Mouse (Mus musculus) testis, adult 2 months (tissue): Measurements from ENCODE around the gene Trim43b. TPM values are rescaled to one million over a fixed set of nuclear protein-coding genes. Genes with fewer than 3 reads are reported as not detected.
"Not testable (repeated sequence)": the region's sequence is repeated elsewhere in the genome, so short reads cannot be mapped to it uniquely, and the experiment has no call there.

Source experiments
- H3K27ac ChIP-seq: fragments of 200-500 bp; 2 replicates; pipeline ENCODE4 v1.5.1; 2012; ENCODE audit warnings: low read depth, low read length; ENCODE audit not compliant: control insufficient read depth, insufficient read depth
- H3K27me3 ChIP-seq: fragments of 200-500 bp; 2 replicates; pipeline ENCODE4 v1.6.1; 2012; ENCODE audit warnings: mild to moderate bottlenecking, low read length, moderate library complexity; ENCODE audit not compliant: control insufficient read depth, insufficient read depth
- H3K36me3 ChIP-seq: fragments of 200-500 bp; 2 replicates; pipeline ENCODE4 v1.6.1; 2012; ENCODE audit warnings: mild to moderate bottlenecking, low read length; ENCODE audit not compliant: control insufficient read depth, insufficient read depth
- H3K4me1 ChIP-seq: fragments of 200-500 bp; 2 replicates; pipeline ENCODE4 v1.6.1; 2012; ENCODE audit warnings: low read length; ENCODE audit not compliant: control insufficient read depth, insufficient read depth
- H3K4me3 ChIP-seq: fragments of 200-500 bp; 2 replicates; pipeline ENCODE4 v1.5.1; 2012; ENCODE audit warnings: low read depth, mild to moderate bottlenecking, low read length, moderate library complexity, mixed read lengths; ENCODE audit not compliant: control insufficient read depth
- polyA plus RNA-seq: library from polyadenylated mRNA; depleted of rRNA; stranded (reverse); fragments of >200 nt; gene quantifications from 2 replicates; pipeline ENCODE4 v1.2.3, GENCODE M21; 2012; rRNA removed

The Trim43b gene
- polyA plus RNA-seq, result not detected in 2 replicates

DNA sequence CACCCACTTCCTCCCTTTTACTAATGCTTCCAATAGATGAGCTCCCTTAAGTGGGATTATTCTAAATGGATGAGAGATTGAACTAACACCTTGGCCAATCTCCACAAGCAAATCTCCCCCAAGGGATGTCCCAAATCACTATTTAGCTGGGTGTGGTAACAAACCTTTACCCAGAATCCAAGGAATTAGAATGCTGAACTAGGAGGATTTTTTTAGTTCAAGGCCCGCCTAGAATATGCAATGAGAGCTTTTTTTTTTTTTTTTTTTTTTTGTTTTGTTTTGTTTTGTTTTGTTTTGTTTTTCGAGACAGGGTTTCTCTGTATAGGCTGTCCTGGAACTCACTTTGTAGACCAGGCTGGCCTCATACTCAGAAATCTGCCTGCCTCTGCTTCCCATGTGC lies at the start of gene Trim43b:
Gene Trim43b (minus strand): TSS at position 101 of the 400 bp plus-strand sequence.
- not testable (repeated sequence) for H3K27ac ChIP-seq, H3K4me1 ChIP-seq, H3K36me3 ChIP-seq, H3K4me3 ChIP-seq, H3K27me3 ChIP-seq

DNA sequence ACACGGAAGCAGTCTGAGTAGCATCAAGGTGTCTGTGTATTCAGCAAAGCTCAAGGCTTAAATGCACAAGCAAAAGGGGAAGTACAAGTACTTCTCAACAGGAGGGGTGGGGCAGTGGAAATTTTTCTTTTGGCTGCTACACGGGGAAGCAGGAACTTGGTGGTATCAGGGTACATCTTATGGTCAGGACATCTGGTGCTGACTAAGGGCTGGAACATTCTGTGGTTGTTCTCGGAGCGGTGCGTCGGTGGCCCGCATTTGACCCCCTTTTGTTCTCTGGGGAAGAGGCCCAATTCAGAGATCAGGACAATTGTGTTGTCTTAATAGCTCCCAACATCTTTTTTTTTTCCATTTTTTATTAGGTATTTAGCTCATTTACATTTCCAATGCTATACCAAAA lies 11.9 kb upstream of the Trim43b start:
- not testable (repeated sequence) for H3K36me3 ChIP-seq, H3K27ac ChIP-seq, H3K27me3 ChIP-seq, H3K4me3 ChIP-seq, H3K4me1 ChIP-seq

DNA sequence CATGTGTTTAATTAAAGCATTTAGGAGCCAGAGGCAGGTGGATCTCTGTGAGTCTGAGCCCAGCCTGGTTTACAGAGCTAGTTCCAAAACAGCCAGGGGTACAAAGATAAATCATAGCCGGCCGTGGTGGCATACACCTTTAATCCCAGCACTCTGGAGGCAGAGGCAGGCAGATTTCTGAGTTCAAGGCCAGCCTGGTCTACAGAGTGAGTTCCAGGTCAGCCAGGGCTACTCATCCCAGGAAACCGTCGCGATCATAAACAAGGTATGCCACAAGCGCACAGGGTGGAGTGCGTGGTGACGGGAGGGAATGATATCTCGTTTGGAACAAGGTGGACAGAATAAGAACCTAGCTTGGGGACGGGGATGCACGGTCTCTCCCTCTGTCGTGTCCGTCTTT lies 5.9 kb downstream of the Trim43b start:
- H3K4me1 ChIP-seq, H3K27me3 ChIP-seq, H3K4me3 ChIP-seq, H3K36me3 ChIP-seq, H3K27ac ChIP-seq: not testable (repeated sequence)

DNA sequence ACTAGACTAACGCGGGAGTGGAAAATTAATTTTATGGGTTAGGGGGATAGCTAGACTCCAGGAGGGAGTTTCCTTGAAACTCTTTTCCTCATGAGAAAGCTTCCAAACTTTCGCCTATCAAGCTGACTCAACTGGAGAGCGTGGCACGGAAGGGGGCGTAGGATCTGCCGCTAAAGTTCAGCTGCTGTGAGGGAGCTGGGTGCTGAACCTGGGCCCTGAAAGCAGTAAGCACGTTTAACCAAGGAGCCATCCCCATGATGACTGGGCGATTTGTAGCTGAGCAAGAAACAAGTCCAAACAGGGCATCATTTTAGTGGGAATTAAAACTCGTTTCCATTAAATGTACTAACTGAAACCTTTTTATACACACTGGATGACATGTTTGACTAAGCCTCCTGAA lies 13.0 kb downstream of the Trim43b start:
- not testable (repeated sequence) for H3K4me3 ChIP-seq, H3K27ac ChIP-seq, H3K4me1 ChIP-seq, H3K27me3 ChIP-seq, H3K36me3 ChIP-seq

DNA sequence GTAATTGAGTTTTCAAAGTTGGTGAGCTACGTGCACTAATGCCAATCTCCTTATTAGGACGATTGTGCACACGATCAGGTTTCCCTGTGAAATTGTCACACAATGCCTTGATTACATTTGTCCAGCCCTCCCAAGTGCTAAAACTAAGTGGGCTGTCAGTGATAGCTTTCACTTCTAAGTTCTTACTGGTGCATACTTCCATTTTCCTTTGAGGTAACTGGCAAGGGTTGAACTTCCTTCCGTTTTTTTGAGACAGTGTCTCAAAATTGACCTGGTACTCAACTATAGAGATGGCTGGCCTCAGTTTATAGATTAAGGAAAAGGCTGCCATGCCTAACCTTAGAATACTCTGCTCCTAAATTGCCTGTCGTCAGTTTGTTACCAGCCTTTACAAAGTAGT lies 16.1 kb downstream of the Trim43b start:
- not testable (repeated sequence) for H3K27me3 ChIP-seq, H3K27ac ChIP-seq, H3K36me3 ChIP-seq, H3K4me1 ChIP-seq, H3K4me3 ChIP-seq

DNA sequence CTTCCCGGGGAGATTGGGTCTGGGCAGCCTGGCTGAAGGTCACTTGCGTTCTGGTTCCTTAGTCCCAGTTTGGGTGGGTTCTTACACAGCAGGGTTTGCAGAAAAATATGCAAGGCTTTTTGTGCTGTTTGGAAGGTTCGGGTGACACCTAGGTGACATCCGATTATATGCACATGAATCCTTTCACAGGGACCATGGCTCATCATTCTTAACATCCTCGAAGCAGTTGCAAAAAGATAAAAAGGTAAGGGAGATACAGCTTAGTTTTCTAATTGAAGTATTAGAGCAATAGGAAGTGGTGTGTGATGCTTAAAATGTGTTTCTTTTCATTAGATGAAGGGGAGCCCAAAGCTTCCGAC lies 25.5 kb downstream of the Trim43b start:
- H3K27ac ChIP-seq, H3K27me3 ChIP-seq, H3K36me3 ChIP-seq, H3K4me1 ChIP-seq: not testable (repeated sequence)
- peak overlapping the region; percentile 21; the same call in 1 of the 2 replicates for H3K4me3 ChIP-seq

DNA sequence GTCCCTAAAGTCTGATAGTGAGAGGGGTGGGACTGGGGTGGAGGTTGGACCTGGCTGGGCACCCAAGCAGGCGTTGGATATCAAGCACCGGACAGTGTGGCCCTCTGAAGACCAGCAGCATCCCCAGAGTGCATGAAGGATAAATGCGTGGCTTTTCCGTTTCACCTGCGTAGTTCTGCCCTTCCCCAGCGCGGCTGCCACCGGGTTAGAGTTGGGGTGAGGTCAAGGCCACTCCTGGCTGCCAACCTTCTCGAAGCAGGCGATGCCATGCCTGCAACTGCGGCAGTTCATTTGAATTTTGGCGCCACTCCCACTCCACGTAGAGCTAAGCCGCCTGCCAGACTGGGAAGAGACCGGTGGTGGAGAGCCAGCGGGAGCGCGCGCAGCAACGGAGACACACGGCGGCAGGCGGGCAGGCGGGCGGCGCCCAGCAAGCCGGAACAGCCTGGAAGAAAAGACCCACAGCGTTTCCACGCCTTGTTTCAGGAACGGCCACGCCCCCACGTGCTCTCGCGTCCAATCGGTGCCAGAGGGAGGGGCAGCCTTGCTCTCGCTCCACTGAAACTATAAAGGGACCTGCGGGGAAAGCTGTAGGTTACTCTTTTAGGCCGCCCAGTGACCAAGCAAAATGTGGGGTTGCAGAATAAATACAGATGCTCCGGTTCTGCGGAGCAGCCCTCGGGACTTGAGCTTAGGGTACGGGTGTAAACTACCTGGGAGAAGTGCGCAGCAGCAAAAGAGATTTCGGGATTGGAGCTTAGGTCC lies 26.1 kb downstream of the Trim43b start:
- not testable (repeated sequence) for H3K36me3 ChIP-seq, H3K27me3 ChIP-seq, H3K4me1 ChIP-seq
- H3K4me3 ChIP-seq, result peak overlapping the region; percentile 79
- H3K27ac ChIP-seq, result 0 out of 2 replicates have a peak overlapping the region, but pooled peaks have one; percentile 42

Other genes with a start within 250 kb of the Trim43b start
- 0.22 and 0.23 TPM in 2 replicates for gene Bcl2a1a, start 135.9 kb downstream of the Trim43b start, polyA plus RNA-seq
- gene Bcl2a1b, start 106.4 kb upstream of the Trim43b start, polyA plus RNA-seq, result 0.25 TPM in 1 of 2 replicates, not detected in the other
- gene Gm29094, start 106.5 kb upstream of the Trim43b start, polyA plus RNA-seq, result not detected in 2 replicates
- 3.5 and 3.8 TPM in 2 replicates for gene Mthfs, start 117.8 kb upstream of the Trim43b start, polyA plus RNA-seq